Mouse (Mus musculus): ENCODE results near the gene Rpl23.

Gene Rpl23

GRCm38 (mm10) chr11:97728730-97729129, 53.5 kb downstream of the Rpl23 start:
- peak; percentile 39 for DNase-seq (ENCODE audit: extremely low read depth, insufficient read length, low spot score)

GRCm38 (mm10) chr11:97728311-97728710, 53.9 kb downstream of the Rpl23 start:
- peak; percentile 72 for DNase-seq (ENCODE audit: extremely low read depth, insufficient read length, low spot score)

All from 3134 (cell line).